Mouse (Mus musculus) fibroblast of lung, adult 2 months (primary cell): ENCODE results near the gene Sprr2a2.
"Not testable (repeated sequence)": the region's sequence is repeated elsewhere in the genome, so short reads cannot be mapped to it uniquely, and the experiment has no call there.

Experiments used
- DNase-seq: peaks from one replicate; pipeline ENCODE4 v3.0.0-alpha.2; 2011; ENCODE audit warnings: low read depth

Gene Sprr2a2

DNA sequence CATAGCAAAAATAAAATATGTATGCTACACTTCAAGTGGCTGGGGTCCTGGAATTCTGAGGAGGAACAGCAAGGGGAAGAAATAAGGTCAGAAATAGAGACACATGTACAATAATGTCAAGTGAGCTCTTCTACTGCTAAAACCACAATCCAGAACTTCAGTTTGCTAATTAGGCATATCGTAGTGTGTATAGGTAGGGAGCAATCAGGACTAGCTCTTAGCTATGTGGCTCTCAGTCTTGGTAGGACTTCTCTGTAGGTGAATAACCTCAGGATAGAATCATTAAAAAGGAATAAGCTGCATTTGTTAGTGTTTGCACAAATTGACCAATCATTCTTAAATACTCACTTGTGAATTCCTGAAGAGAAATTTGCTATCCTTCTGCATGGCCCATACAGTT lies 58.3 kb downstream of the Sprr2a2 start:
- not testable (repeated sequence) for DNase-seq

DNA sequence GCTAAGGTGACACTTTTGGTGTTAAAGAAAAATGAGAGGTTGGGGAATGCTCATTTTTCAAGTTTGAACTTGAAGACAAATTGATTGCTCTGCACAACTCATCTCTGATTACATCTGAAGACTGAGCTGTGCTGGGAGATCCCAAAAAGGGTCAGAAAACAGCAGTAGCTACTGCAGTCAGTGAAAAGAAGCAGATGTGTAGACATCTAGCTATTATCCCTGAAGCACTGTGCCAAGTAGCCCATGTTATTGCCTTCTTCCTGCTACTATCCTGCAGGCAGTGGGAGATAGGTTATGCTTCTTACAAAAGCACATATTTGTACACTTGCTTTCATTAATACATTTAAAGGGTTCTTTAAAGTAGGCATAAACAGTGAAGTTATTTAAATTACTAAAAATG lies 63.9 kb downstream of the Sprr2a2 start:
- not testable (repeated sequence) for DNase-seq

- not testable (repeated sequence) for DNase-seq
Observed at GRCm38 (mm10) chr3:92280963-92281606, 65.4 kb downstream of the Sprr2a2 start.

GRCm38 (mm10) chr3:92285101-92285500 lies 69.4 kb downstream of the Sprr2a2 start, which contains the start of gene Sprr2a3:
Gene Sprr2a3 (plus strand): TSS chr3:92285417.
- not testable (repeated sequence) for DNase-seq

DNA sequence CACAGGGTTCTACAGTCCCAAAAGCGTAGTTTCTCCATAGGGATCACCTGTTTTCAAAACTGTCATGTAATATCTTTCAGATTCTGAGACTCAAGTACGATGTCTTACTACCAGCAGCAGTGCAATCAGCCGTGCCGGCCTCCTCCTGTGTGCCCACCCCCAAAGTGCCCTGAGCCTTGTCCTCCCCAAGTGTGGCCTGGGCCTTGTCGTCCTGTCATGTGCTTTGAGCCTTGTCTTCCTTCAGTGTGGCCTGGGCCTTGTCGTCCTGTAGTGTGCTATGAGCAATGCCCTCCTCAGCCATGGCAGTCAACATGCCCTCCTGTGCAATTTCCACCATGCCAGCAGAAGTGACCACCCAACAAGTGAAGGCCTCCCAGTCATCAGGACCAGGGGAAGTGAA lies 72.8 kb downstream of the Sprr2a2 start:
- DNase-seq, result not testable (repeated sequence)
